Mouse (Mus musculus) spleen, adult 2 months (tissue): ENCODE results near the gene Dnajc7.

Experiments used
- CTCF ChIP-seq: fragments of 200-500 bp; IDR thresholded peaks from 2 replicates; pipeline ENCODE4 v1.5.1; 2011; ENCODE audit warnings: mild to moderate bottlenecking, inconsistent platforms; ENCODE audit not compliant: insufficient read depth, insufficient read length, insufficient replicate concordance; ENCODE audit errors: extremely low read depth
- POLR2A ChIP-seq: fragments of 200-500 bp; IDR thresholded peaks from 2 replicates; pipeline ENCODE4 v1.6.1; 2011; ENCODE audit warnings: low read depth, low read length, inconsistent platforms

DNA sequence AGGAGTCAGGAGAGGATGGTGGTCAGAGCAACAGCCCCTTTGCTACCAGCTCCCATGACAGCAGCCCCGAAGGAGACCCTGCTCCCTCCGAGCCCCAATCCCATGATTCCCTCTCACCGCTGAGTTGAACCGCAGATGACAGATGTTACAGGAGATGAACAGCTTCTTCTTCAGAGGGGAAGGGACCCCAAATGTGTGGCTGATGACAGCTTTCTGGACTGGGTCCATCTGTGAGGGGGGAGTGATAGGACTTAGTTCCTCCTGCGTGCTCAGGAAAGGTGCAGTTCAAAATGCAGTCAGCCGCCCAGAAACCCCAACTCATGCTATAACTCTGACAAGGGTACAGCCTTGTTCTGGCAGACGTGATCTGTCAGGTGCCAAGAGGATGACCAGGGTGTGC, 14.6 kb upstream of the Dnajc7 start:
- TF ChIP-seq CTCF (no peak), POLR2A (no peak)
